Mouse (Mus musculus): ENCODE results near the gene Pdia3.

DNA sequence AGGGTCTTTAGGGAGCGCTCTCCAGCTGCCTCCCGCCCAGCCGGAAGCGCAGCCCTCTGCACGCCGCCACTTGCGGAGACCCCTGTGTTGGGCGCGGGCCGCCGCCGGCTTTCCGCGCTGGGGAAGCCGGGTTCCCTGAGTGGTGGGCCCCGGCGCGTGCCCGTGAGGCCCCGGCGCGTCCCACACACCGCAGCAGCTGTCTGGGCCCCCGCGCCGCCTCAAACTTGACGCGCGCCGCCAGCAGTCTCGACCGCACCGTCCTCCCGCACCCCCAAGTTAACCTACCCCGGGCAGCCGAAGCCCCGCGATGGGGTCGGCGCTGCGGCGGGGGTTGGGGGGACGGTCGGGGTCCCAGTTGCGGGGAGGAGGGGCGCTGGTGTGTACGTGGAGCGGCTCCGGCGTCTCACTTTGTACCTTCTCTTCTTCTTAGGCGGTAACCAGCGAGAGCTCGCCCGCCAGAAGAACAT is 36.0 kb downstream of the Pdia3 start:
- no peak for TF ChIP-seq CTCF (IDR thresholded peaks at IDR 0.05; ENCODE audit: control insufficient read depth, insufficient read depth, insufficient replicate concordance, low read depth, low read length)
- TF ChIP-seq POLR2A (IDR thresholded peaks at IDR 0.05; ENCODE audit: control insufficient read depth, low read depth, low read length): no peak; the same call in 1 of the 2 replicates
